Mouse (Mus musculus): ENCODE data around the gene Rbms1. TPM values are rescaled to one million over a fixed set of nuclear protein-coding genes. Genes with fewer than 3 reads are reported as not detected.

Rbms1 gene
- total RNA-seq, 2 experiments from 2014 or later = 12.1 to 17.5 TPM

DNA sequence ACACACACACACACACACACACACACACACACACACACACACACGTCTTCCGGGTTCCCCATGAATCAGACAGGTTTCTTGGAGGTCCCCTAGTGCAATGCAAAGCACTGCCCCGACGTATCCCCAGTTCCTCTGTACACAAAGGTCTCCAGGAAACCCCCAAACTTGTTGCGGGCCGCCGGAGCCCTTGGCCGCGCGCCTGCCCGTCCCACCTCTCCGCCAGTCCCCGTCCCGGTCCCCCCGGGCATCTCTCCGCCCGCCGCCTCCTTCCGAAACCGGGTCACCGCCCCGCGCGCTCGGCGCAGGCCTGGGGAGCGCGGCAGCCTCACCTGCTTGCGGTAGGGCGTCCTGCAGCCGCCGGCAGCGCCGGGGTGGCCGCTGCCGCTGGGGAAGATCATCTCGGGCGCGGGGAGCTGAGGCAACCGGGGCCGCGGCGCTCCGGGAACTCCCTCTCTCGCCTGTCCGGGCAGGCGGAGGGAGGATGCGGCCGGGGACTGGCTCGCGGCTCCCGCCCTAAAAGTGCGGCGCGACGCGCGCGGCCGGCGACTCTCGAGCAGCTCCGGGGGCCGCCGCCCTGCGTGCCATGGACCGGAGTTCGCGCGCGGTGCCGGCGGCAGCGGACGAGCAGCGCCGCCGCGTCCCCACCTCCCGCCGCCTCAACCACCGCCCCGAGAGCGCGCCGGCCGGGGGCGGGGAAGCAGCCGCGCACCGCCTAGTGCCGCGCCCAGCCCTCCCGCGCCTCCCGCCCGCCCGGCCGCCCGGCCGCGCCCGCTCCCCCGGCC, 82.0 kb downstream of the Rbms1 start:
- TF ChIP-seq CTCF (conservative IDR thresholded peaks at IDR 0.05) = no peak
- Histone ChIP-seq H3K4me3 (peak overlapping the region; percentile 76), H3K27ac (peak overlapping the region; percentile 81)
- peak; percentile 2 to 34 for DNase-seq (ENCODE audit: low spot score in 2 of 2)

DNA sequence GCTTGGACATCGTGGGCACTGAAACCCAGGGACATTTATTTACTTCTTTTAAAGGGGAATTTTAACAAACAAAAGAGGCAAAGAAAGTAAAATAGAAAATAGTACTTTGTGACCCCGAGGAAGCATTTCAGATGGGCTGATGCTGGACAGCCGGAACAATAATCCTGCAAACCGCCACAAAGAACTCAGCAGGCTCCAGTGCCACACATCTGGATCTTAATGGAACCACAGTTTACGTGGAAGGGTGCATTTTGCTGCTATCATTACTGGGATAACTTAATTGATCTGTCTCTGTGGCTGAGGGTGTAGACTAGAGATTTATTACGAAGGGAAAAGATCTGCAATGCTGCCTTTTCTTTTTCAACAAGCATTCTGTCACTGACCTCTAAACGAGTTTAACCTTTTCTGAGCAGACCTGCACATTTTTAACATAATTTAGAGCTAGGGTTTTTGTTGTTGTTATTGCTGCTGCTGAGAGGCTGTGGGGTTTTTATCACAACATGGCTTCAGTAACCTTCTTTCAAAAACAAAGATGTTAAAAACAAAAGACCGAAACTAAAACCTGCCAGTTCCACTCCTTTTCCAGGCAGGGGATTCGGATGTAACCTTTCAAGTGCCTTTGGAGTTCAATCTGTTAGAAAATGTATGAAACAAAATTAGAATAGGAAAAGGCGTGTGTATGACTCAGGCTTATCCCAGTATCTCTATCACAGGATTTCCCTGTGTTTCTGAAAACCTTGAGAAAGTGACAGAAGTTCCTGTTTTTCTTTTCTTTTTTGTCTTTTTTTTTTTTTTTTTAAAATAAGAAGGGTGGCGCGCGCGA, 82.8 kb downstream of the Rbms1 start:
- peak overlapping the region; percentile 76 for H3K4me3 ChIP-seq
- H3K27ac ChIP-seq = peak overlapping the region; percentile 21; the same call in 1 of the 2 replicates
- no peak for TF ChIP-seq CTCF (conservative IDR thresholded peaks at IDR 0.05)
- DNase-seq (ENCODE audit: low spot score in 2 of 2) = no peak

DNA sequence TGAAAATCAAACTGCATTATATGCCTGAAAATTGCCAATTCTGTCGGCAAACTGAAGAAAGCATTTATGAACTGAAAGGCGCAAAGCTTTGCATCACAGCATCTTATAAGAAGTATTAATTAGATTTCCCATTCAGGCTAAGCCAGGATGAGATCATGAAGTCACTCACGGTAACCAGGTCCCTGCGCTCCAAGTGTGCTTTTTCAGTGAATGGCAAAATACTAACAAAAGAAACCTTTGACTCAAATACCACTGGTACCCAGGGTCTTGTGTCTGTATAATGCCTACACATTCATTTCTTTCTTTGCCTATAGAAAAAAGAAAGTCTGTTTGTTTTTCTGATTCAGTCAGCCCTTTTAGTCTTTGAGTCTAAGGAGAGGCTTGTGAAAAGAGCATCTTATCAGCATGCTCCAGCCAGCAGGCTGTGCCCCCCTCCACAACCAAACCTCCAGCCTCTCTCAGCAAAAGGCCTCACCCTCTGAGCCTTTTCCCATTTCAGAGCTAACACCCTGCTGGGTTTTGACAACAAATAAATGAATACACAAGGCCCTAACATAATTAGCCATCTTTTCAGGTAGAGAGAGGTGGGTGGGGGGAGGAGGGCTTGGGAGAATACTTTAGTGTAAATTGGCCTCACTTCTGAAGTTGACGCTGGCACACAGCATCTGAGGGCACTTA, 83.7 kb downstream of the Rbms1 start:
- Histone ChIP-seq H3K4me3 (no peak overlapping the region; the same call in 1 of the 2 replicates), H3K27ac (no peak overlapping the region)
- no peak for TF ChIP-seq CTCF (conservative IDR thresholded peaks at IDR 0.05)
- DNase-seq (ENCODE audit: low spot score in 2 of 2) = no peak

DNA sequence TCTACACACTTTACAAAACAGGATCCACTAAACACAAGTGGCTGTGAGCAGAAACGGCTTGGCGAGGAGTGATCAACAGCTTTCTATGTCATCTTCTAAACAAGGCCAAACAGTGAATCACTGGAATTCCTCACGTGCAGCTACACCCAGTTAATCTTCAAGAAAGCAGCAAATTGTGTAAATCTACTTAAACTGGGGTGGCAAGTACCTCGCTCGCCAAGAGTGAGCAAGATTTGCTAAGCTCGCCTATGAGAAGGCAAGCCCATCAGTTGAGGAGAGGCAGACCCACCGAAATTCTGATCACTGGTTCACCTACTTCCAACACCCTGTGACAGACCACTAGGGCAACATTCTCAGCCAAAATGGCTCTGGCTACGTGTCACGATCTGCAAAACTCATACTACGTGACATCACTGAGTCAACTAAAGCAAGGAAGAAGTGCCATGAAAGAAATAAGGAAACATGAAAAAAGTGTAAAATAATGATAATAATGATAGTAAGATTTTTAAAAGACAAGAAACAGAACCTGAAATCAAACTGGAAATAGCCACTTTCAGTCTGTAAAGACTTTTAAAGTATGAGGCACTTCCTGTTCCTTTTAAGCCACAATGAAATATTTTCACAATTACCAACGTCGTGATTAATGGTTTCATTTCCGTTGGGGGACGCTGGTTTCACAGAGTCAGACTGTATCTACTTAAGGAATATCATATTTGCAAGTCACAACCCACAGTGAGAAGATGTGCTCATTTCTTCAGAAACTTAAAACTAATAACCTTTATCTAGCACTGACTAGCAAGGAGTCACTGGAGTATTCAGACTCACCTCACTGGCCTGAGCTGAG, 85.2 kb downstream of the Rbms1 start:
- Histone ChIP-seq H3K4me3 (no peak overlapping the region), H3K27ac (no peak overlapping the region)
- TF ChIP-seq CTCF (conservative IDR thresholded peaks at IDR 0.05) = no peak
- DNase-seq (ENCODE audit: low spot score in 2 of 2) = no peak

DNA sequence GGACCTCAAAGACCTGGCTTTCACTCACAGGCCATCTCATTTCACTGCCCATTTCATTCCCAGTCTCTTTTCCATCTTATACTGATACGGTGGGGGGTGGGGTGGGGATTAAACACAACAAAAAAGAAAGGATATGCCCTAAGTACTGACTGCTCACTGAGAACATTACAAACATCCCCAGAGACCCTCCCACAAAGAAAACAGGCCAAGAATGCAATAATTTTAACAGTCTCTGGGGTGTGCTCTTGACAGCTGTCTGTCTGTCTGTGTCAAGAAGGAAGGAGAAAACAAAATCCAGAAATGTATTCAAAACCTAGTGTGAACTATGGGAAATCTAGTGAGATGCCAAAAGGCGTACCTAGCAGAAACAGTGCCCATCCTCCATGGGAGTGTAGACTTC, 86.1 kb downstream of the Rbms1 start:
- Histone ChIP-seq H3K27ac (no peak overlapping the region), H3K4me3 (no peak overlapping the region)
- DNase-seq (ENCODE audit: low spot score in 2 of 2) = no peak
- no peak for TF ChIP-seq CTCF (conservative IDR thresholded peaks at IDR 0.05)

DNA sequence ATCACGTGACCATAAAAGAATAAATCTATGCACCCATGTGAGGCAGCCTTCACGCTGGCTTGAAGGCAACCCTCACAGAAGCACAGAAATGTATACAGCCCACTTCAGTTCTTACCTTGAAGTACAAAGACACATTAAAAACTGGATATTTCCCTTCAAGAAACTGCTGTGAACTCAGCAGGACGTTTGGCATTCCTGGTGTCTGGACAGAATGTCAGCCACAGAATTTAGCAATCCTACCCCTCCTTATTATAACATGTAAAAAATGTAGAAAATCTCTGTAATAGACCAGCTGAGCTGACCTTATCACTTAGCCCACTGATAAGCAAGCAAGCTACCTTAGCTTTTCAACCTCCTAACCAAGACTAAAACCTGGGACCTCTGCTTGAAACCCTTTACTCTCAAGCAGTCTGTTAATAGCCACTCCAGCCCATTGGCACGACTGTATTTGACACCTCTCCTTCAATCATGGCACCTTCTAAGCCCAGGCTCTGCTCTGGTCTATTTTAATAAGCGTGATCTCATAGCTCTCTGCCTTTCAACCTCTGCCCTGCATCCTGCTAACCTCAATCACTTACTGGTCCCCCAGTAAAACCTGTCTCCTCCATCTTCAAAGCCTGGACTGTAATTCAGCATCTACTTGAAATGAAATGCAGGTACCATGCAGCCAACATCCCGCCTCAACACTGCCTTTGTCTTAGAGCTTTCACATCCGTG, 90.7 kb downstream of the Rbms1 start:
- no peak for TF ChIP-seq CTCF (conservative IDR thresholded peaks at IDR 0.05)
- DNase-seq (ENCODE audit: low spot score in 2 of 2) = no peak
- no peak overlapping the region for H3K27ac ChIP-seq
- no peak overlapping the region for H3K4me3 ChIP-seq

DNA sequence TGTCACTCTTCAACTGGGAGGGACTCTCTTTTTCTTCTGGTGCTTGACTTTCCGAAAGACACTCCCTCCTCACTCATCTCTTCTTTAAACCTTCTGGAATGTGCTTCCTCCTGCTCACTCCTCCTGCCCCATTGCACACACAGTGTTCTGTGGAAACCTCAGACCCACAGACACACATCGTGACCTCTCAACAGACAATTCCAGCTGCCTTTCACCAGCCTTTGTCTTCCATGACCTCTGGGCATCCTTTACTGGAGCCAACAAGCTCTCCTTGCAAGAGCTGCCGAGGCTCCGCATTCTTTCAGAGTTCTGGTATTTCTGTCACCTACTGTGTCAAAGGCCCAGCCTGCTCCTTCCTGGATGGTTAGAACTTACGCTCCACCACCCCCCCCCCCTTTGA, 92.0 kb downstream of the Rbms1 start:
- Histone ChIP-seq H3K27ac (no peak overlapping the region), H3K4me3 (no peak overlapping the region)
- TF ChIP-seq CTCF (conservative IDR thresholded peaks at IDR 0.05) = no peak
- DNase-seq (ENCODE audit: low spot score in 2 of 2) = no peak

DNA sequence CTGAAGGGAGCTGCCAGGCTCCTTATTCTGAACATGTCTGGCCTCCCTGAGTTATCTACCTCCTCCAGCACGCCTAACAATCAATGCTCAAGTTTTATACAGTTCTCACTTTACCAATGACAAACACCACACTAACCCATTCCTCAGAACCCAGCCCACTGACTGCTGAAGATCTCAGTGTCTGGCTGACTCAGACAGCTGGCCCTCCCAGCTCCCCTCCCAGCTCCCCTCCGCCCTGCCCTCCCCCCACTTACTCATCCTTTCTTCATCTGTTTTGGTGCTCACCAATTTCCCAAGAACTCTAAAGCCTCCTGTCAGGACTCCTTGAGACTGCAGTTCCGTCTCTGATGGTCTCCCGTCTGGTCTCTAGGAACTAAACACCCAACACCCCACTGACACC, 92.5 kb downstream of the Rbms1 start:
- no peak for TF ChIP-seq CTCF (conservative IDR thresholded peaks at IDR 0.05)
- no peak for DNase-seq (ENCODE audit: low spot score in 2 of 2)
- Histone ChIP-seq H3K27ac (no peak overlapping the region), H3K4me3 (no peak overlapping the region)

DNA sequence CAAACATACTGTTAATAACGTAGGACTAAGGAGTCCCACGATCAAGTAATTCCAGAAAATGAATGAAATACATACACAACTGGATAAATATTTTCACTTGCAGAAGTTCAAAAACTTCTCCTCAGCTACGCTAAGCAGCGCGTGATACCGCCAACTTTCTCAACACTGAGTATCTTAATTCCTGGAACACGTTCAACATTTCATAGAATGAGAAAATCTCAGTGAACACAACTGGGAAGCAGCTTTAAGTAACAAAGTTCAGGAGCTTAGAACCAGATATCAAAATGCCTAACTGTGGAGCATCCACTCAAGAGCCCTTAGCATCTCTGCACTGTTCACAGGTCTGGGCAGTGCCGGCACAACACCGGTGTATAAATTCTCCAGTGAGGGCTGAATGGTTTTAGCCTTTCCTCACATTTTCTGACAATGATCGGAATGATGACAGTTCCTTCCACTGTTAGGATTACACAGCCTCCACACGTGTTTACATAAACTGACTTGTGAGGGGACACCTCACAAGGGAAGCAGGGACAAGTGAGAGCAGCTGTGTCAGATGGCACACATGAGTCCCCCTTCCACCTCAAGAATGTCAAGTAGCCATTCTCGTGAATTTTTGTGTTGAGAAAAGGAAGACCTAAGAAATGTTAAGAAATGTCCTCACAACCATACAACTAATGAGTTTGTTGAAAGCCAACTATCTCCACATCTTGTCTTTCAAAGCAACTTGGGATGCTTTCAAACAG, 93.8 kb downstream of the Rbms1 start:
- H3K4me3 ChIP-seq = no peak overlapping the region
- no peak overlapping the region for H3K27ac ChIP-seq
- no peak for TF ChIP-seq CTCF (conservative IDR thresholded peaks at IDR 0.05)
- DNase-seq (ENCODE audit: low spot score in 2 of 2) = no peak

DNA sequence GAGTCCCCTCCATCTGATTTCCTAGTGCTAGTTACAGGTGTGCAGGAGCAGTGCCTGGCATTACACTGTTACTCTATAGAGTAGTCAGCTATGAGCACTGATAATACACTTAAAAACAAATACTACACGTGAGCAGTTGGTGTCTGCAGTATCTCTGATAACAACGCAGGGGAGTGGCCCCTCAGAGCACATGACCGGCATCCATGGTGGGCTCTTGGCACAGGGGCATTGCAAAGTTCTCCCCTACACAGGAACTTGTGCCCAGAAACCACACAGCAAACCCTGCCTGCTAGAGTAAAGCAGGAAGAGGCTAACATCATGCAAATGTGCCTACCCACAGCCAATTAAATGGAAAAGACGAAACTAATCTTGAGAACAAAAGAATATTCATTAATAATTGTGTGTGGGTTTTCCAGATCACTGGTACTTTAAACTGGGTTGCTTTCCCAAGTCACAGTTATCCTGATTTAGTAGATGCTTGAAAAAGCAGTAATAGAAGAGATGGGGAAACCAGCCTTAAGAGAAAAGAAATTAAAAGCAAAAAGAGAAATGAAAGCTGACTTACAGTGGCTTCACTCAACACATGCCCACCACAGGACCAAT, 94.8 kb downstream of the Rbms1 start:
- no peak for DNase-seq (ENCODE audit: low spot score in 2 of 2)
- no peak for TF ChIP-seq CTCF (conservative IDR thresholded peaks at IDR 0.05)
- no peak overlapping the region for H3K4me3 ChIP-seq
- H3K27ac ChIP-seq = no peak overlapping the region

DNA sequence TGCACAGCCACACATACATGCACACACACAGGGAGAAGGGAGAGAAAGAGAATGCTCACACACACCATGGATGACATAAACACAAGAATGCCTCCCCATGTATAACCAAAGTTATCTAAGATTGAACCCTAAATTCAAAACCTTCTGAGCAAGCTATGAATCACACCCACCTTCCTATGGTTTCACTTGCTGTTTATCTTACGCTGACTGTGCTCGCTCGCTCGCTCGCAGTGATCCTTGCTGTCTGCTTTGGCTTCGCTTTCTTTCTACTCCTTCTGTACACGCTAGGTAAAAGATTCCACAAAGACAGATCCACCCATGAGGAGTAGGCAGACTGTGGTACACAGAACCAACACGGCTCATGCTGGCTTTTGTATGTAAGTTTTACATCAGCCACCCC, 95.7 kb downstream of the Rbms1 start:
- H3K4me3 ChIP-seq = no peak overlapping the region
- DNase-seq (ENCODE audit: low spot score in 2 of 2) = no peak
- no peak overlapping the region for H3K27ac ChIP-seq
- no peak for TF ChIP-seq CTCF (conservative IDR thresholded peaks at IDR 0.05)

Data from layer of hippocampus, adult 2 months (tissue).